Mouse (Mus musculus): ENCODE measurements at regions not wholly inside any gene's neighbourhood (a gene's known extent, or its start where the extent isn't known, plus 50 kb on each side); places are given as distances from the start of the nearest gene placed in this dataset.

- intact Hi-C loops (cut with DNase I): no loop called here
- DNase-seq (ENCODE audit: extremely low spot score in 1 of 2, low spot score in 2 of 2): no peak
Observed at GRCm38 (mm10) chr10:42096924-42097323, 78.7 kb upstream of the Armc2 start.

GRCm38 (mm10) chr10:42095986-42096385 lies 77.7 kb upstream of the Armc2 start:
- DNase-seq (ENCODE audit: extremely low spot score in 1 of 2, low spot score in 2 of 2): no peak
- intact Hi-C loops (cut with DNase I): no loop called here

DNA sequence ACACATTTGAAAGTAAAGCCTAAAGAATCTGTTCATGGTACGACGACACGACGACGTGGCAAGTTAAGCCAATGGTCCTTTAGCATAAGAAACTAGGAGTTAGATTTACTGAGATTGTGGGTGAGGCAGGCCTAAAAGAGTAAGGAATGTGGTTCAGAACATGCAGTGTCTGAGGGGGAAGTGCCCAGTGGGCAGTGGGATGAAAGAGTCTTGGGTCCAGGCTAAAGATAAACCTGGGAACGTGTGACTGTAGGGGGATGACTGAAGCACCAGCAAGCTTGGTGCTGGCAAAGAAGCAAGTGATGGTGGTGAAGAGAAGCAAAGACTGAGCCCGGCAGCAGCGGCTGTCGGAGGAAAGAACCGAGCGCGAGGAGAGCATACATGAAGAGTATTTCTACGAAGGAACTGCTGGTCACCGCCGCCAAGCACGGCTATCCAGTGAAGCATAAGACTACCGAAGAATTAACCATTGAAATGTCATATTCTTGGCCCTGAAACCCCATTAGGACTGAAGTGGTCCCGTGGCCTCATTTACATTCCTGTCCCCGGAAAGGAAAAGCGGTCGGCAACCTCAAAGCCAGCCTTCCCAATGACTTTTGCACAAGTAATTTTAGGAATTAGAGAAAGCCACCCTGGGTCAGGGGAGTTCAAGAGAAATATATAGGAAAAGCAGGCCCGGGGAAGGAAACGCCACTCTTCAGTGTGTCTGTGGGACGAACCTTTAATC lies 76.2 kb upstream of the Armc2 start:
- intact Hi-C loops (cut with DNase I): no loop called here

DNA sequence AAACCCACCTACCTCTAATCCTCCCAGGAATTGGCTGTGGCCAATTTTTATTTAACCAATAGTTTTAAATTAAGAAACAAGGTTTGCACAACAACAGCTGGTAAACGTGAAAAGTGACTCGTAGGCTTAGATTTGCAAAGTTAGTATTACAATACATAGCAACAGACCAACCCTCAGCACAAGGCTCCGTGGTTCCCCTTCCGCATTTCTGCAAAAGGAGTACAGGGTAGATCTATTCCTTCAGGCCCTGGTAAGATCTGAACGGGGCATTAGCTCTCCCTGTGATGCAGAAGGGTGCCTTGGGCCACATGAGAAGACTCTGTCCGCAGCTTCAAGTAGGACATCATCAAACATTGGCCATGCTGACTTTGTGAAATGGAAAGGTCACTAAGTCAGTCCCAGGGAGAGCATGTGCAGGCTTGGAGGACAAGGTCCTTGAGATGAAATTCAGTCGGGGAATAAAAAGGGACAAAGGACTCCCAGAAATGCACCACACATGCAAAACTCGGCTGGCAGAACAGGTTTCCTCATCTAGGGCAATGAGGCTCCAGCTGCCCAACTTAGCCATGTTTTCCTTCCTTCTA lies 75.0 kb upstream of the Armc2 start:
- no peak for DNase-seq (ENCODE audit: extremely low spot score in 1 of 2, low spot score in 2 of 2)
- intact Hi-C loops (cut with DNase I): no loop called here

More for the DNA sequence above, 76.2 kb upstream of the Armc2 start:
- DNase-seq (ENCODE audit: extremely low spot score in 1 of 2, low spot score in 2 of 2): no peak

- intact Hi-C loops (cut with DNase I): no loop called here
- peak; percentile 15 to 69 for DNase-seq (ENCODE audit: extremely low spot score in 1 of 2, low spot score in 2 of 2)
Observed at GRCm38 (mm10) chr10:42092500-42092899, 74.3 kb upstream of the Armc2 start.

GRCm38 (mm10) chr10:42091546-42092168 lies 73.4 kb upstream of the Armc2 start:
- intact Hi-C loops (cut with DNase I): no loop called here
- no peak for DNase-seq (ENCODE audit: extremely low spot score in 1 of 2, low spot score in 2 of 2)

- intact Hi-C loops (cut with DNase I): no loop called here
- no peak for DNase-seq (ENCODE audit: extremely low spot score in 1 of 2, low spot score in 2 of 2)
Observed at GRCm38 (mm10) chr10:42090806-42091205, 72.6 kb upstream of the Armc2 start.

- DNase-seq (ENCODE audit: extremely low spot score in 1 of 2, low spot score in 2 of 2): no peak
- intact Hi-C loops (cut with DNase I): no loop called here
Observed at GRCm38 (mm10) chr10:42090147-42090546, 71.9 kb upstream of the Armc2 start.

- intact Hi-C loops (cut with DNase I): no loop called here
- no peak for DNase-seq (ENCODE audit: extremely low spot score in 1 of 2, low spot score in 2 of 2)
Observed at GRCm38 (mm10) chr10:42089686-42090085, 71.4 kb upstream of the Armc2 start.

DNA sequence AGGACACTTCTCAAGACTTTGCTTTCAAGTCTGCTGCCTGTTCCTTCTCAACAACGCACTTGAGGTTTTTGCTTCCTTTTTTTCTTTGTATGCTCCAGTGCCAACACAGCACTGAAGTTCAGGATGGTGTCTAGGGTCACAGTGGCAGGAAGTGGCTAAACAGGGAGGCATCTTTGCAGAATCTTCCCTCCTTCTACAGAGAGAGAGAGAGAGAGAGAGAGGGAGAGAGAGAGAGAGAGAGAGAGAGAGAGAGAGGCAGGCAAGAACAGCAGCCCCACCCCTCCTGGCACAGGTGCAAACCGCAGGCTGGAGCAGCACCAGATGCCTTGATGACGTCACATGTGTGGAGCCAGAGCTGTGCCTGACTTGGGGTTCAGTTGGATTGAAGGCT lies 71.0 kb upstream of the Armc2 start:
- DNase-seq (ENCODE audit: extremely low spot score in 1 of 2, low spot score in 2 of 2): peak in 1 of 2 experiments; percentile 74
- intact Hi-C loops (cut with DNase I): no loop called here

GRCm38 (mm10) chr10:42088570-42089234 lies 70.5 kb upstream of the Armc2 start:
- DNase-seq (ENCODE audit: extremely low spot score in 1 of 2, low spot score in 2 of 2): no peak
- intact Hi-C loops (cut with DNase I): no loop called here

DNA sequence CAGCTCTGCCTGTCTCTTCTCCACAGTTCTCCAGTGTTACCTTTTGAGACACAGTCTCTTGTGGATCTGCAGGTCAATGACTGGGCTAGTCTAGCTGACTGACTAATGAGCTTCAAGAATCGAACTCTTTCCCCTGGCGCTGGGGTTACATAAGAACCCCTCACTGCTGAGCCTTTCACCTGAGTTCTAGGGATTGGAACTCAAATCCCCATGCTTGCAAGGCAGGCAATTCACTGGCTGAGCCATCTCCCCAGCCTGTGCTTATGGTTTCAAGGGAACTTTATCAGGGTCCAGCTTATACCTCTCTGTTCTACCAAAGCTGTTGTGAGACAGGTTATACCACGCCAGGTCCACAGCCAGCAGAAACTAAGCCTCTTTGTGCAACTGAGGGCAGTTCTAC lies 69.7 kb upstream of the Armc2 start:
- no peak for DNase-seq (ENCODE audit: extremely low spot score in 1 of 2, low spot score in 2 of 2)
- intact Hi-C loops (cut with DNase I): no loop called here

GRCm38 (mm10) chr10:42086691-42087090 lies 68.4 kb upstream of the Armc2 start:
- DNase-seq (ENCODE audit: extremely low spot score in 1 of 2, low spot score in 2 of 2): no peak
- intact Hi-C loops (cut with DNase I): no loop called here

GRCm38 (mm10) chr10:42085295-42085694 lies 67.1 kb upstream of the Armc2 start:
- intact Hi-C loops (cut with DNase I): no loop called here
- no peak for DNase-seq (ENCODE audit: extremely low spot score in 1 of 2, low spot score in 2 of 2)

- no peak for DNase-seq (ENCODE audit: extremely low spot score in 1 of 2, low spot score in 2 of 2)
- intact Hi-C loops (cut with DNase I): no loop called here
Observed at GRCm38 (mm10) chr10:42082227-42082840, 64.1 kb upstream of the Armc2 start.

DNA sequence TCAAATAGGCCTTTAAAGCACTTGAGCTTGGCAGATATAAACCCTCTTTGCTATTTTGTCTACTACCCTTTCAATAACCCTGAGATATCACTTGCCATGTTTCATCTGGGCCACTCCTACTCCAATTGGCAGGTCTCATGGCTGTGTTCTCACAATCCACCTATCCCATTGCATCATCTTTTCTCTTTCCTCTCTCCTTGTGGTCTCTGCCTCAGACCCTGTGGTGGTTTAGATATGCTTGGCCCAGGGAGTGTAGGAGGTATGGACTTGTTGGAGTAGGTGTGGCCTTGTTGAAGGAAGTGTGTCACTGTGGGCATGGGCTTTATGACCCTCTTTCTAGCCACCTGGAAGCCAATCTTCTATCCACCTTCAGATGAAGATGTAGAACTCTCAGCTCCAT lies 61.5 kb upstream of the Armc2 start:
- intact Hi-C loops (cut with DNase I): no loop called here
- no peak for DNase-seq (ENCODE audit: extremely low spot score in 1 of 2, low spot score in 2 of 2)

DNA sequence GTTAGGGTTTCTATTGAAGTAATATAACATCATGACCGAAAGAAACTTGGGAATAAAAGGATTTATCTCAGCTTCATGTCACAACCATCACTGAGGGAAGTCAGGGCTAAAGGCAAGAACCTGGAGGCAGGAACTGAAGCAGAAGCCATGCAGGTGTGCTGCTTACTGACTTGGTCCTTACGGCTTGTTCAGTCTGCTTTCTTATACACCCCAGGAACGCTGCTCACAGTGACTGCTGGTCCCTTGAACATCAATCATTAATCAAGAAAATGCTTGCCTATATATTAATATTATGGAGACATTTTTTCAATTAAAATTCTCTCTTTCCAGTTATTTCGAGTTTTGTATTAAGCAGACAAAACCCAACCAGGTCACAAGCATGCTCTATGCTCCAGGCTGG lies 58.5 kb upstream of the Armc2 start:
- no peak for DNase-seq (ENCODE audit: extremely low spot score in 1 of 2, low spot score in 2 of 2)
- intact Hi-C loops (cut with DNase I): no loop called here

- DNase-seq (ENCODE audit: extremely low spot score in 1 of 2, low spot score in 2 of 2): no peak
- intact Hi-C loops (cut with DNase I): no loop called here
Observed at GRCm38 (mm10) chr10:42075545-42075944, 57.3 kb upstream of the Armc2 start.

GRCm38 (mm10) chr10:42072758-42073157 lies 54.5 kb upstream of the Armc2 start:
- intact Hi-C loops (cut with DNase I): no loop called here
- DNase-seq (ENCODE audit: extremely low spot score in 1 of 2, low spot score in 2 of 2): no peak
